Mouse (Mus musculus) hindbrain, embryonic 14.5 days (tissue): ENCODE results near the gene Selenok. TPM values are rescaled to one million over a fixed set of nuclear protein-coding genes. Genes with fewer than 3 reads are reported as not detected.

Experiments
- ATAC-seq: fragments of 200-750 bp; cut with Nextera tagmentation; 2 replicates; pipeline ENCODE4 v1.8.0; 2017; ENCODE audit warnings: moderate number of reproducible peaks, mild to moderate bottlenecking, moderate TSS enrichment, moderate library complexity; ENCODE audit not compliant: low FRiP score
- DNase-seq: peaks from one replicate; pipeline ENCODE4 v3.0.0-alpha.2; 2015; ENCODE audit warnings: low spot score
- H3K27ac ChIP-seq: fragments of 300-500 bp; sonication (generic); 2 replicates; pipeline ENCODE4 v1.5.1; 2014; ENCODE audit warnings: mild to moderate bottlenecking, moderate library complexity
- H3K27me3 ChIP-seq: fragments of 300-500 bp; sonication (generic); 2 replicates; pipeline ENCODE4 v1.6.1; 2014; ENCODE audit warnings: mild to moderate bottlenecking, low read length, mixed read lengths; ENCODE audit not compliant: control insufficient read depth, insufficient read depth
- H3K36me3 ChIP-seq: fragments of 300-500 bp; sonication (generic); replicated peaks from 2 replicates; pipeline ENCODE4 v1.6.1; 2014; ENCODE audit not compliant: control insufficient read depth, insufficient read depth
- H3K4me1 ChIP-seq: fragments of 300-500 bp; sonication (generic); replicated peaks from 2 replicates; pipeline ENCODE4 v1.6.1; 2014; ENCODE audit warnings: antibody characterized with exemption, low read length, mixed read lengths; ENCODE audit not compliant: control insufficient read depth, insufficient read depth
- H3K4me2 ChIP-seq: fragments of 300-500 bp; sonication (generic); replicated peaks from 2 replicates; pipeline ENCODE4 v1.6.1; 2014; ENCODE audit warnings: mild to moderate bottlenecking, moderate library complexity
- H3K4me3 ChIP-seq: fragments of 300-500 bp; sonication (generic); replicated peaks from 2 replicates; pipeline ENCODE4 v1.5.1; 2014; ENCODE audit warnings: mild to moderate bottlenecking, low read length
- H3K9ac ChIP-seq: fragments of 300-500 bp; sonication (generic); 2 replicates; pipeline ENCODE4 v1.6.1; 2014
- H3K9me3 ChIP-seq: fragments of 300-500 bp; sonication (generic); 2 replicates; pipeline ENCODE4 v1.6.1; 2016; ENCODE audit warnings: low read length; ENCODE audit not compliant: control insufficient read depth
- WGBS: fragments of 180-500 bp; shearing (Covaris S2); extraction: QIAGEN DNeasy Blood & Tissue Kit; methylation state at CpG from one replicate; pipeline ENCODE4 v1.1.7; 2014; 5-methylcytosine and 5-hydroxymethylcytosine counted together
- polyA plus RNA-seq: library from polyadenylated mRNA; unstranded; fragments of >200 nt; fragmentation: Nextera tagmentation; extraction: Ambion mirVana; gene quantifications from 2 replicates; pipeline ENCODE4 v1.2.1, GENCODE M21; 2014

Gene Selenok
- polyA plus RNA-seq, result 320 and 331 TPM in 2 replicates

DNA sequence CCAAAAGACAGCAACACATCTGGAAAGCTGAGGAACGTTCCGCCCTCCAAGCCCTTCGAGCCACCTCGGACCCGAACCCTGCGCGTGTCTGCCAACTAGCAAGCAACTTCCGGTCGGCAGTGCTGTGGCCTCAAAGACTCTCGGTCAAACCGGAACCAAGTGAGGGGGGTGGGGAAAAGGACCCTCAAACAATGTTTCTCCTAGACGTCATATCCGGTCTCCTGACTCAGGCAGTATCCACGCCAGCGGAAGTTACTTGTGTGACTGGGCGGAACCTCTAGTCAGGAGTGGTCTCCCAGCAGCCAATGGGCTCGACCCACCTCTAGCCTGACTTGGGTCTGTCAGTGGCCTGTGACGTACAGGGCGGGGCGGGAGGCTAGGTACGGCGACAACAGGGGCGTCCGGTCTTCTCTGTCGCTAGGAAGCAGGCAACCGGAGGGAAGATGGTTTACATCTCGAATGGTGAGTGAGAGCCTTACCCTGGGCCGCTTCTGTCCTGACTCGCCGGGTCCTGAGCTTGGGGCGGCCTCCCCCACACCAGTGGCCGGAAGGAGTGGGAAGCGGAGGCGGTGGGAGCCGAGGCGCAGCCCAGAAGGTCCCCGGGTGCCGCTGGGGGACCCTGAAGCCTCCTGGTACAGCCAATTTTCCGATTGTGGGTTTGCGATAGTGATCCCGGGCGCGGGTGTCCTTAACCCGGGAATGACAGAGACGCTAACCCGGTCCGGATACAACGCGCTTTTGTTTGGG, at the start of gene Selenok:
TSS of gene Selenok (plus strand) at position 234 of the 747 bp plus-strand sequence.
- Histone ChIP-seq H3K9ac (peak within 1 kb of the TSS; percentile 92), H3K36me3 (peaks cover 33% of the 10 kb centered on the region), H3K4me1 (peaks cover 19% of the 10 kb centered on the region), H3K27me3 (no peaks in the 10 kb centered on the region), H3K4me2 (peak within 1 kb of the TSS; percentile 88), H3K4me3 (peak within 1 kb of the TSS; percentile 74), H3K27ac (peak within 1 kb of the TSS; percentile 86), H3K9me3 (no peaks in the 10 kb centered on the region)
- ATAC-seq, result peak; percentile 100
- DNase-seq, result peak; percentile 99
- under 1% methylated on average over 49 of the region's 49 CpGs for WGBS

DNA sequence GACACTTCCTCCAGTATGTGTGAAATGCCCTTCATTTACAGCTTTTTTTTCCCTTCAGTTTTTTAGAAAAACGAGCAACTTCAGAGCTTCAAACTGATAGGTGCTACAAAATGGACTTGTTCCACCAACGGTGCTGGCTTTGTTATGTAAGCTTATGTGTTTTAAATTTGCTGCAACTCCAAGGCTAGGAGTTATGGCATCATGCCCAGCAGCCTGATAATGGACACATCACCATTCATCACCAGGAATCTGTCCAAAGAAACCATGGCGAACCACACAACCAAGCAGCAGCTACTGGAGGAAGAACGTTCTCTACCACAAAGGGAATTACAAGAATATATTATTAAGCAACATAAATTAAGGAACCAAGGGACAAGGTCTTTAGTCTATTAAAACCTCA, 39.1 kb upstream of the Selenok start:
- H3K4me1 ChIP-seq, result no peaks in the 10 kb centered on the region
- H3K9ac ChIP-seq, result no peak overlapping the region
- H3K4me2 ChIP-seq, result no peak overlapping the region
- 74% methylated on average over 4 of the region's 4 CpGs for WGBS
- no peak overlapping the region for H3K27ac ChIP-seq
- no peak overlapping the region for H3K4me3 ChIP-seq
- no peaks in the 10 kb centered on the region for H3K9me3 ChIP-seq
- no peaks in the 10 kb centered on the region for H3K36me3 ChIP-seq
- H3K27me3 ChIP-seq, result no peaks in the 10 kb centered on the region
- no peak for ATAC-seq
- DNase-seq, result no peak

DNA sequence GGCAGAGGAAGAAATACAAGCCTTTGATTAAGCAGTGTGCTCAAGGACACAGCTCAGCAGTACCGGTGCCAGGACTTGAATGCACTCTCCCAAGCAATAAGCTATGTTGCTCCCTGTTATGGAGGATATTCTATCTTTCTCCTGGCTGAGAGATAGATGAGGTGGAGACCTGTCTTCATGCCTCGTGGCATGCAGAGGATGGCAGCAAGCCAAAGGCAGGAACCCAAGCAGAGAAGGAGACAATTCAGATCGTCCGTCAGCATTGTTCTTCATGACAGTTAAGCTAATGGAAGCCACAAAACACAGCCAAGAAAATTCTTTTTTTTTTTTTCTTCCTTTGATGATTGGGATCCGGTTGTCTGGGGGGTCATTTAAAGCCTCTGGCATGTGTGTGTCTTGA, 32.6 kb upstream of the Selenok start:
- H3K27ac ChIP-seq, result no peak overlapping the region

DNA sequence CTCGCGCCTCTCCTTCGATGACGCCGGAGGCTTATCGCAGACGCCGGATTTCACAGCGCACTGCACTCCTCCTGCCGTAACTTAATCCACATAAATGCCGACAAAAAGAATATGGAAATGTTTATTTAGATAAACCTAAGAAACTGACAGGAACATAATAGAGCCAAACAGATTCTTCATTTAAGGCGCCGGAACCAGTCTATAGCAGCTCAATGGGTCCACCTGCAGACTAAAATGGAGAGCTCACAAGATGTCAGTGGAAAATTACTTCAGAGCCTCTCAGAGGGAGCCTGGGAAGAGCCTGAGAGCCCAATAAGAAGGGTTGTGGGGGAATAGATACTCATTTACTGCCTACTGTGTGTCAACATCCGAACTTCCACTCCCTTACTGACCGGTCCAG, 30.6 kb upstream of the Selenok start:
- Histone ChIP-seq H3K9me3 (no peaks in the 10 kb centered on the region), H3K9ac (no peak overlapping the region), H3K4me1 (no peaks in the 10 kb centered on the region), H3K36me3 (no peaks in the 10 kb centered on the region), H3K4me3 (no peak overlapping the region), H3K27me3 (no peaks in the 10 kb centered on the region), H3K27ac (no peak overlapping the region), H3K4me2 (no peak overlapping the region)
- ATAC-seq (no peak), DNase-seq (peak; percentile 70)
- WGBS, result 72% methylated on average over 15 of the region's 15 CpGs

More for the DNA sequence above, 32.6 kb upstream of the Selenok start:
- no peak overlapping the region for H3K9ac ChIP-seq
- DNase-seq, result no peak
- ATAC-seq, result no peak
- H3K9me3 ChIP-seq, result no peaks in the 10 kb centered on the region
- WGBS, result 39% methylated on average over 5 of the region's 5 CpGs
- no peaks in the 10 kb centered on the region for H3K4me1 ChIP-seq
- H3K4me3 ChIP-seq, result no peak overlapping the region
- H3K36me3 ChIP-seq, result no peaks in the 10 kb centered on the region
- H3K4me2 ChIP-seq, result no peak overlapping the region
- H3K27me3 ChIP-seq, result no peaks in the 10 kb centered on the region

DNA sequence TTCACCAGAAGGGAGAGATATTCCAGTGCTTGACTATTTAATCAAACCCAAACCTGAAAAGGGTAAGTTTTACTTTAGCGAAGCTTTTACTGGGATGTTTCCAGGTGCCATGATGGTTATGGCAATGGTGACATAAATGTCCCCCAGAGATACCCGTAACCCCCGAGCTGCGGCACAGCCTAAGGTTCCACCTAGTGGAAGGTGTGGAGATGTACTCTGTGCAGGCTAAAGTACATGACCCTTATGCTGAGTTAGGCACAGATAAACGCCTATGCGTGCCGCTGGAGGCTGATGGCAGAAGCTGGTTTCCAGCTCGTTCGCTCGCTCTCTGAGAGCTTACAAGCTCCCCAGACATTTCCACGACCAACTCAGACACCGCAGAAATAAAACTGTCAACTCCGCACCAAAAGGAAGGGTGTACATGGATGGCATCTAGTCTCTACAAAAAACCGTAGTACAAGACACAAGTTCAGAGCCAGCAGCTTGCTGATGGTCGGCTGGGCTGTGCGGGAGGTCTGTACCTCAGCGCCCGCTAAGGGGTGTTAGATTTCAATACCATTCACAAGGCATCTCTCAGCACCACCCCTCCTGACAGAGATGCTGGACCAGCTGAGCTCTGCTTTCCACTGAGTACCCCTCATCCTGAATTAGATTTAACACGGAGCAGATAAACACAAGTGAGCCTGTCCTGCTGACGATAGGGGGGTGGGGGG, 28.4 kb upstream of the Selenok start:
- H3K9ac ChIP-seq, result no peak overlapping the region
- 54% methylated on average over 20 of the region's 20 CpGs for WGBS
- ATAC-seq (no peak), DNase-seq (no peak)
- no peak overlapping the region for H3K4me3 ChIP-seq
- H3K27me3 ChIP-seq, result no peaks in the 10 kb centered on the region
- H3K27ac ChIP-seq, result no peak overlapping the region
- no peaks in the 10 kb centered on the region for H3K9me3 ChIP-seq
- no peaks in the 10 kb centered on the region for H3K4me1 ChIP-seq
- H3K36me3 ChIP-seq, result no peaks in the 10 kb centered on the region
- H3K4me2 ChIP-seq, result 0 out of 2 replicates have a peak overlapping the region, but pooled peaks have one; percentile 14

DNA sequence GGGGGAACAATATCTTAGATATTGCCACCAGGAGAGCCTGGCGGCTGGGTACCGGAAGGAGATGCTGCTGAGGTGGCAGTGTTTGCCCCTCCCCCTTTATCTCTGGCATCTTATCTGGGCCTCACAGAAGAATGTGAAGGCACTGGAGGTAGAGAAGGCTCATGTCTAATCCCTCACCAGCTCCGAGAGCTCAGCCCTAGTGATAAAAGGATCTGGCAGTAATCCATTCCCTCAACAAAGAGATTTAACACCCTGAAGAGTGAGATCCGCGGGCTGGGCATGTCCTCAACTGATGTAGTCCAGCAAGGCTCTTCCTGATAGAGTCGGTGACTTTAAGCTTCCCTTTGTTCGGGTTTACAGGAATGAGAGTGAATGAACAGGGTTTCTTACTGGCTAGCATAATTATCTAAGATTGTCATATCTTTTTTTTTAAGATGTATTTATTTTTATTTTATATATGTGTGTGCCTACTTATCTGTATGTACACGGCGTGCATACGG, 27.7 kb upstream of the Selenok start:
- Histone ChIP-seq H3K36me3 (no peaks in the 10 kb centered on the region), H3K9ac (no peak overlapping the region), H3K4me1 (no peaks in the 10 kb centered on the region), H3K27ac (no peak overlapping the region), H3K27me3 (no peaks in the 10 kb centered on the region), H3K4me2 (0 out of 2 replicates have a peak overlapping the region, but pooled peaks have one; percentile 14), H3K4me3 (no peak overlapping the region), H3K9me3 (no peaks in the 10 kb centered on the region)
- no peak for DNase-seq
- WGBS, result 32% methylated on average over 10 of the region's 10 CpGs
- no peak for ATAC-seq

DNA sequence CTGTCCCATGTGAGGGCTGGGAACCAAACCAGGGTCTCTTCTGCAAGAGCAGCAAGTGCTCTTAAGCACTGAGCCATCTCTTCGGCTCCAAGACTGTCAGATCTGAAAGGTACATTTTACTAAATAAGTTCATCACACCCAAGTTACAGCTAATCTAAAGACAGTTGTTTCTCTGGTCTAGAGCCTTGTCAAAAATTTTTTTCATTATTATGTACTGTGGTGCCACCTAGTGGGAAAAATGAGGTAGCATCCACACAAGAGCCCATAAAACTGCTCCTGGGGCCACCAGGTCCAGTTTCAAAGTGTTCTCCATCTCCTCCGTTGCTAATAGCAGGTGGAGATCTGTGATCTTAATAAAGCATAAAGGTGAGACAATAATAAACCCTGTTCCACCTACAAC, 27.2 kb upstream of the Selenok start:
- H3K4me3 ChIP-seq, result no peak overlapping the region
- no peaks in the 10 kb centered on the region for H3K27me3 ChIP-seq
- no peaks in the 10 kb centered on the region for H3K4me1 ChIP-seq
- no peak overlapping the region for H3K27ac ChIP-seq
- no peak overlapping the region for H3K4me2 ChIP-seq
- H3K36me3 ChIP-seq, result no peaks in the 10 kb centered on the region
- DNase-seq, result peak; percentile 87
- ATAC-seq, result no peak
- WGBS, result 23% methylated on average over 2 of the region's 2 CpGs
- H3K9ac ChIP-seq, result no peak overlapping the region
- no peaks in the 10 kb centered on the region for H3K9me3 ChIP-seq

DNA sequence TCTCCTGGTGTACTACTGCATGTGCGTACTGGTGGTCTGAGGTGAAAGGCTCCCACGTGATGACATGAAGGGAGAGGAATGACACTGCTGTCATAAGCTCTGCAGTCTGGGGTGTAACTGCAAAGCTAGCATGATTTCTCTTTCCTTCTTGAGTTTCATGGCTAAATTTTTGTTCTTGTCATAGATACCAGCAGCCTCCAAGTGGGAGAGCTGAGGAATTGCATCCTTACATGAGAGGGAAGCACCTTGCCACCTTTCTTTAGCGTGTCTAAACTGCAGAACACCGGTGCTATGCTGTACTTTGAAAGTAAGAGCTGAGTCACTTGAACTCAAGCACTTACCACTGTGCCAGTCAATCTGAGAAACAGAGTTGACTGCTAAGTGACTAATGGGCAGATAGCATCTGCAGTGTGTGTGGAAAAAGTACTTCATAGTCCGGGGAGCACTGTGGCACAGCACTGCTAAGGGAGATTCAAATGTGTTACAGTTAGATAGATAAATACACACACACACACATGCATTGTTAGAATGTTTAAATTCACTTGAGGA, 21.3 kb upstream of the Selenok start:
- H3K4me2 ChIP-seq, result no peak overlapping the region
- no peak overlapping the region for H3K9ac ChIP-seq
- no peaks in the 10 kb centered on the region for H3K9me3 ChIP-seq
- no peaks in the 10 kb centered on the region for H3K27me3 ChIP-seq
- ATAC-seq (no peak), DNase-seq (no peak)
- WGBS, result 82% methylated on average over 5 of the region's 5 CpGs
- no peaks in the 10 kb centered on the region for H3K36me3 ChIP-seq
- H3K4me3 ChIP-seq, result no peak overlapping the region
- H3K27ac ChIP-seq, result no peak overlapping the region
- no peaks in the 10 kb centered on the region for H3K4me1 ChIP-seq

DNA sequence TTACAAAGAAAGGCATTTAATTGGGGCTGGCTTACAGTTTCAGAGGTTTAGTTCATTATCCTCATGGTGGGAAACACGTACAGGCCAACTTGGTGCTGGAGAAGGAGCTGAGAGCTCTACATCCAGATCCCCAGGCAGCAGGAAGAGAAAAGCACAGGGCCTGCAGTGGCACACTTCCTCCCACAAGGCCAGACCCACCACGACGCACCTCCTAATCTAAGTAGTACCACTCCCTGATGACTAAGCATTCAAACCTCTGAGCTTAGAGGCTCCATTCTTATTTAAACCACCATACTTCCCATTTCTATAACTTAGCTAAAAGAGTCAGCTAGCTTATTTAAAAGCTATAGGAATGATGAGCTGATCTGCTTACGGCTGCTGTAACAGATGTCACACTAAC, 17.3 kb upstream of the Selenok start:
- no peak overlapping the region for H3K4me3 ChIP-seq
- no peaks in the 10 kb centered on the region for H3K4me1 ChIP-seq
- ATAC-seq (no peak), DNase-seq (no peak)
- 84% methylated on average over 4 of the region's 4 CpGs for WGBS
- no peaks in the 10 kb centered on the region for H3K36me3 ChIP-seq
- no peak overlapping the region for H3K4me2 ChIP-seq
- no peaks in the 10 kb centered on the region for H3K9me3 ChIP-seq
- no peak overlapping the region for H3K9ac ChIP-seq
- H3K27me3 ChIP-seq, result no peaks in the 10 kb centered on the region
- no peak overlapping the region for H3K27ac ChIP-seq
